Mouse (Mus musculus) kidney, embryonic 14.5 days (tissue): Measurements from ENCODE around the gene Churc1. TPM values are rescaled to one million over a fixed set of nuclear protein-coding genes. Genes with fewer than 3 reads are reported as not detected.
A peak's percentile ranks its signal among the peaks of the same experiment; 100 is the strongest.
"Not testable (repeated sequence)": the region's sequence is repeated elsewhere in the genome, so short reads cannot be mapped to it uniquely, and the experiment has no call there.

Source experiments
- ATAC-seq: fragments of 200-750 bp; cut with Nextera tagmentation; 2 replicates; pipeline ENCODE4 v1.8.0; 2017; ENCODE audit warnings: moderate number of reproducible peaks, mild to moderate bottlenecking, moderate TSS enrichment, moderate library complexity; ENCODE audit not compliant: low FRiP score, low TSS enrichment
- H3K27ac ChIP-seq: fragments of 300-500 bp; sonication (generic); 2 replicates; pipeline ENCODE4 v1.5.1; 2014; ENCODE audit warnings: low read depth, mild to moderate bottlenecking, low read length, moderate library complexity, mixed read lengths
- H3K27me3 ChIP-seq: fragments of 300-500 bp; sonication (generic); 2 replicates; pipeline ENCODE4 v1.6.1; 2014; ENCODE audit warnings: mild to moderate bottlenecking, low read length; ENCODE audit not compliant: control insufficient read depth, insufficient read depth
- H3K36me3 ChIP-seq: fragments of 300-500 bp; sonication (generic); 2 replicates; pipeline ENCODE4 v1.6.1; 2014; ENCODE audit warnings: low read length, mixed read lengths; ENCODE audit not compliant: control insufficient read depth, insufficient read depth
- H3K4me1 ChIP-seq: fragments of 300-500 bp; sonication (generic); 2 replicates; pipeline ENCODE4 v1.6.1; 2014; ENCODE audit warnings: low read length, mixed read lengths; ENCODE audit not compliant: control insufficient read depth, insufficient read depth
- H3K4me2 ChIP-seq: fragments of 300-500 bp; sonication (generic); replicated peaks from 2 replicates; pipeline ENCODE4 v1.6.1; 2014; ENCODE audit warnings: low read depth, mild to moderate bottlenecking, low read length
- H3K4me3 ChIP-seq: fragments of 300-500 bp; sonication (generic); 2 replicates; pipeline ENCODE4 v1.5.1; 2014; ENCODE audit warnings: mild to moderate bottlenecking, low read length
- H3K9ac ChIP-seq: fragments of 300-500 bp; sonication (generic); 2 replicates; pipeline ENCODE4 v1.6.1; 2014; ENCODE audit warnings: low read depth, mild to moderate bottlenecking, low read length, moderate library complexity
- H3K9me3 ChIP-seq: fragments of 300-500 bp; sonication (generic); 2 replicates; pipeline ENCODE4 v1.6.1; 2016; ENCODE audit warnings: low read length; ENCODE audit not compliant: control insufficient read depth
- WGBS: fragments of 180-500 bp; shearing (Covaris S2); extraction: QIAGEN DNeasy Blood & Tissue Kit; methylation state at CpG from one replicate; pipeline ENCODE4 v1.1.7; 2014; 5-methylcytosine and 5-hydroxymethylcytosine counted together
- polyA plus RNA-seq: library from polyadenylated mRNA; unstranded; fragments of >200 nt; fragmentation: Nextera tagmentation; extraction: Ambion mirVana; gene quantifications from 2 replicates; pipeline ENCODE4 v1.2.1, GENCODE M21; 2014

The Churc1 gene
- polyA plus RNA-seq, 1 experiment from 2014 or later = 138 TPM

DNA sequence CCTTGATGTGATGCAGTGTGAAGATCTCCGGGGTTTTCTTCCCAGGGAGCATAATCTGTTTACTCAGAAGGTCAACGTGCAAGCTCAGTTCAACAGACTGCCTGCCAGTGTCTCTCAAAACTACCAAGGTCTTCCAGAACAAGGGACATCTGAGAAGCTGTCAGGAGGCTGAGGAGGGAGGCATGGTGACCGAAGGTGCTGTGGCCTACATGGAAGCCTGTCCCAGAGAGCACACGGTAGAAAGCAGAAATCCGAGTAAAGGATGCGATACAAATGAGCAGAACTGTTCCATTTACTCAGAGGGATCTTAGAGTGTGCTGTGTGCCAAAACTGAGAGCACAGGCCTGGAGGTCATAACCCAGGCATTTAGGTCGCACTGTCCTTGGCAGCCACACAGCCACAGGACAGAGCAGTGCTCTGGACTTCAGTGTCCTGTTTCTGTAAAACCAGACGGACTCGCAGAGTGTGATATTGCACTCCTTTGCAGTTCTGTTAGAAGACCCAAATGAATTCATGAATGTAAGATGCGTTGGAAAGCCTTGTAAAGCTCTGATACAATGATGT is 18.8 kb downstream of the Churc1 start:
- Histone ChIP-seq H3K36me3 (no peaks in the 10 kb centered on the region), H3K4me2 (no peak overlapping the region), H3K27ac (no peak overlapping the region), H3K27me3 (no peaks in the 10 kb centered on the region), H3K4me3 (no peak overlapping the region), H3K4me1 (no peaks in the 10 kb centered on the region), H3K9me3 (no peaks in the 10 kb centered on the region), H3K9ac (no peak overlapping the region)
- no peak for ATAC-seq
- 64% methylated on average over 10 of the region's 10 CpGs for WGBS

DNA sequence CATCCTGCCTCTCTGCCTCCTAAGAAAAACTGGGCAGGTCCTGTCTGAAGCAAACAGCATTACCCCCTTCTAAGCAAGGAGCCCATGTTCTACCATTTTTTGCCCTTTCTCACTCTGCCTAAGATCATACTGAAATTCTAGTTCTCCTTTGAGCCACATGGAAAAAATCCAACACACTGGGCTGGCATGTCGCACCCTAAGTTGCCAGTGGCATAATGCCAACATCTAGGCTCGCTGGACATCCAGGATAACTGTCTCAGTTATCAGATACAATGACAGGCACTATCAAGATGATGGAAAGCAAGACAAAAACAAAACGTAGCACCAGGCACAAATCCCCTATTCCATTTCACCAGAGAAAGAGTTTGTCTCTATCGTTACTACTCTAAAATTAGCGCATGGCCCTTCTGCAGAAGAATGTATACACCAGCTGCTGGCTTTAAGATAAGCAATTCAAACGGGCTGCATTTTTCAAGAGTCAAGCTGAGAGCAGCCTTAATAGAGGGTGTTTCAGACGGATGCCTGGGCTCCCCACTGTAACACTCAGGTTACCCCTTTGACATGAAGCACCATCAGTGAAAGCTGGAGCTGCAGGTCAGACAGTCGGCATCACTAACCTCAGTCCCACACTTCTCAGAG is 25.2 kb downstream of the Churc1 start:
- Histone ChIP-seq H3K4me1 (no peaks in the 10 kb centered on the region), H3K27me3 (no peaks in the 10 kb centered on the region), H3K9ac (no peak overlapping the region), H3K36me3 (no peaks in the 10 kb centered on the region), H3K4me2 (no peak overlapping the region), H3K27ac (no peak overlapping the region), H3K4me3 (no peak overlapping the region), H3K9me3 (no peaks in the 10 kb centered on the region)
- no peak for ATAC-seq
- WGBS = 51% methylated on average over 8 of the region's 8 CpGs

DNA sequence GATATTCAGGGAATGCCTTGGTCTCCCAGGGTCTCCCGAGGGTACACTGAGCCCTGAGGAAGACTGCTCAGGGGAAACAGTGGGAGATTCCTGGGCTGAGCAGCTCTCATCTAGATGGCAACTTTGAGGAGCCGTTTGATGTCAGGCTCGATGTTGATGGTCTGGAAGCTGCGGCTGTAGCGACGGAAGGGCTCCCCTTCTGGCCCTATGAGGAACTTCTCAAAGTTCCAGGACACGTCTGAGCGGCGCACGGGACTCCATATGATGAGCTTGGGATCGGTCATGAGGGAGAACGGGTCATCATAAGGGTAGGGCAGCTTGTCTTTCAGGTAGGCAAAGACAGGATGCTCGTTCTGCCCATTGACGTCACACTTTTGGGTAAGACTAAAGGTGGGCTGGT is 27.2 kb downstream of the Churc1 start:
- 51% methylated on average over 14 of the region's 14 CpGs for WGBS
- H3K9ac ChIP-seq, H3K27me3 ChIP-seq, H3K27ac ChIP-seq, H3K4me2 ChIP-seq, H3K4me3 ChIP-seq, ATAC-seq, H3K9me3 ChIP-seq, H3K36me3 ChIP-seq, H3K4me1 ChIP-seq: not testable (repeated sequence)

DNA sequence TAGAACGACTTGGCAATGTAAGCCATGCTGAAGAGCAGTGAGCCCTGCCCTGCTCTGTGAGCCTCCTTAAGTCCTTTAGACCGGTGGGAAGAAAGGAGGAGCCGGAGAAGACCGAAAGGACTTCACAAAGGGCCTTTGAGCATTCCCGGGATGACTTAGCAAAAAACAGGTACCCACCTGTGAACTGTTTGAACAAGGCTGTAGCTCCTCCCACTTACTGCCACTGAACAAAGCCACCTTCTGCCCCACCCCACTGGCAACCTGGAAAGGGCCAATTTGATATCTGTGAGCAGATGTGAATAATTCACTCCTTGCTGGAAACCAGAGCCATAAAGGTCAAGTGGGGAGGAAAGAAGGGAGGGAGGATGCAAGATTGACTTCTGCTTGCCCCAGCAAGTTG is 30.0 kb downstream of the Churc1 start, which contains the start of gene Gpx2:
Gene Gpx2, minus strand, starts transcription at position 205 of the 400 bp plus-strand sequence.
- Histone ChIP-seq H3K36me3 (no peaks in the 10 kb centered on the region), H3K27me3 (no peaks in the 10 kb centered on the region), H3K9ac (no peak within 1 kb of the TSS), H3K4me2 (no peak within 1 kb of the TSS), H3K9me3 (no peaks in the 10 kb centered on the region), H3K4me3 (no peak within 1 kb of the TSS), H3K4me1 (no peaks in the 10 kb centered on the region), H3K27ac (no peak within 1 kb of the TSS)
- WGBS = 73% methylated on average over 5 of the region's 5 CpGs
- ATAC-seq = no peak

DNA sequence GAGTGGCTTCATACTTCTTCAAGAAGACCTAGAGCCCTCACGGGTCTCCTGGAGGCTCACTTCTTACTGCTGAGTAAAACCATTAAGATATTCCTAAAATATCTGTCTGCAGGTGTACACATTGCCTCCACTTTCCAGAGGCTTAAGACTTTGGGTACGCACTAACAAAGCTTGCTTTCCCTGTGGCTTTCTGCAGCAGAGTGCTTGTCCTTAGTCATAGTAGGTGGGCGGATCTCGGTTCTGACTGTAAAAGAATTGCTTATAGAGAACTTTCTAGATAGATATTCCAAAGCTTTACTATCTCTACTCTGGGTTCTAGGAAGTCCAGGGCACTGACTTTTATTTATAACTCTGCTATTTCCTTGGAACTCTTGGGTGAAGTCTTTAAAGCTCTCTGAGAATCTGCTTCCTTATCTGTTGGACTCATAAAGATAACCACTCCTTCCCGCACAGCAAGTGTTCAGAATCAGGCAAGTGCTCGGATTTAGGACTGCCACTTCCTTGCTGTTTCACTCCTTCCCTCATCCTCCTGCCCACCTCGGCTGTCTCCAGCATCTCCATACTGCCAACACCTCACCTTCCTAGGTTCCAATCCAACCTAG is 31.7 kb downstream of the Churc1 start:
- WGBS = 88% methylated on average over 7 of the region's 7 CpGs
- Histone ChIP-seq H3K27ac (no peak overlapping the region), H3K9ac (no peak overlapping the region), H3K27me3 (no peaks in the 10 kb centered on the region), H3K36me3 (no peaks in the 10 kb centered on the region), H3K4me3 (no peak overlapping the region), H3K4me1 (no peaks in the 10 kb centered on the region), H3K9me3 (no peaks in the 10 kb centered on the region), H3K4me2 (no peak overlapping the region)
- ATAC-seq = no peak

DNA sequence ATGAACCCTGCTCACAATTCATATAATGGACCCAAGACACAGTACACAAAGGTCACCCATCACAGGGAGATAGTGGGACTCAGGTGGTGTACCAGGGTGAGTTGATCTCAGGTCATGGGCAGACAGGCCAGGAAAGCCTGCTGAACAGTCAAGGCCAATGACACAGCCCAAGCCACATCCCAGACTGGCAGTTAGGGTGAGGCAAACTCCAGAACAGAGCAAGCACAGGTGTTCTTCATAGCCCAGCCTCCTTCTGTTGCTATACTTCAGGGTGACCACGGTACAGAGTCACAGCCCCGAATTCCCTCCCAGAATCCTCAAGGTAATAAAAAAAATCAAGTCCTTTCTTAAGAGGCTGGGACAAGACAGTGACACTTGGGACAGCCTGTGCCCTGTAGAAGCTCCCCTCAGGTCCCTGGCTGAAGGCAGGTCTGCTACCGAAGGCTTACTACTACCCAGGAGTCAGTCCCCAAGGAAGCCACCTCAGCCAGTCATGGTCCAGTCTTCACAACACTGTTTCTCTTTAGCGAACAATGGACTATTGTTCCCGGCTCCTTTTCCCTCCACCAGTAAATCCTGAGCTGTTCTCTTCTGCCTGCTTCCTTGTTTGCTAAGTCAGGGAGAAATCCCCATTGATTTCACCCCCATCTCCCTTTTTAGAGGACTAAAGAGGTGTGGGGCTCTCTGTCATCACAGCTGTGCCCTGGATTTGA is 32.8 kb downstream of the Churc1 start:
- Histone ChIP-seq H3K9me3 (no peaks in the 10 kb centered on the region), H3K4me3 (no peak overlapping the region), H3K27me3 (no peaks in the 10 kb centered on the region), H3K36me3 (no peaks in the 10 kb centered on the region), H3K27ac (no peak overlapping the region), H3K4me1 (no peaks in the 10 kb centered on the region), H3K4me2 (no peak overlapping the region), H3K9ac (no peak overlapping the region)
- ATAC-seq = no peak
- 68% methylated on average over 5 of the region's 5 CpGs for WGBS

DNA sequence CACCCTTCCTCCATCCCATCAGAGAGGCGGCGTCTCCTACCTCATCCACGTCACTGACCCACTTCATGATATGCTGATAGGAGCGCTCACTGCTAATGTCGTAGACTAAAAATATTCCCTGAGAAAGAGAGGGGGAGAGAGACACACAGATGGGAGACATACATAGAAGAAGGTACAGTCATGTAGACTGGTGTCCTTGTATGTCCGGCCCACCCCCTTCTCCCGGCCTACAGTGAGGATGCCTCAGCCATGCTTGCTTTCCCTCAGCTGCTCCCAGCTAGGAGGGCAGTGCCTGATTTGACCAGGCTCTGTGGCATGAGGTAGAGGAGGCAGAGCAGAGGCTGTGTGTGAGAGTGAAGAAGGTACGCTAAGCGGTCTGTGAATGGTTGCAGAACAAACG is 37.7 kb downstream of the Churc1 start:
- ATAC-seq = no peak
- 91% methylated on average over 10 of the region's 10 CpGs for WGBS
- Histone ChIP-seq H3K4me2 (no peak overlapping the region), H3K36me3 (no peaks in the 10 kb centered on the region), H3K9me3 (no peaks in the 10 kb centered on the region), H3K27ac (no peak overlapping the region), H3K9ac (no peak overlapping the region), H3K4me3 (no peak overlapping the region), H3K27me3 (no peaks in the 10 kb centered on the region), H3K4me1 (no peaks in the 10 kb centered on the region)

DNA sequence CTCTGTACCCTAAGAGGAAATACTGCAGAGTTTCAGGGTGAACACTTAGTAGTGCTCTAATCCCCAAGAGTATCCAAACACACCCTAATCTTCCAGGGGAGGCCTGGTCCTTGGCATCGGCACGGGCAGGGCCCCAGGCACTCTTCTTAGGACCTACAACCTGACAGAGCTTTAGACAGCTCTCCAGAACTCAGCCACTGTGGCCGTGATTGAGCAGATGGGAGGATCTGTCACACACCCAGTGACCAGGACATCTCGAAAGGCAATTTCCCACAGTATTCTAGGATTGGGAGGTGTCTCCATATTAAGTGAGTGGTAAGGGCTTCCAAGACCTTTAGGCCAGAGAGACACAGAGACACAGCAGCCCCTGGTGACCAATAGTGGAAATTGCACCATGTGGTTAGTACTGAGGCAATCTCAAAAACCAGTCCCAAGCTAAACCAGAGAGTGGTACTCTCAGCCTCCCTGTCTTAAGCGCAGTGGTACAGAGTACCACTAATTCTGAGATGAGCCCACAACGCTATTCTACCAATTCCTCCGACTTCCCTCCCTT is 38.4 kb downstream of the Churc1 start:
- Histone ChIP-seq H3K27ac (no peak overlapping the region), H3K4me1 (no peaks in the 10 kb centered on the region), H3K4me2 (no peak overlapping the region), H3K9me3 (no peaks in the 10 kb centered on the region), H3K27me3 (no peaks in the 10 kb centered on the region), H3K9ac (no peak overlapping the region), H3K36me3 (no peaks in the 10 kb centered on the region), H3K4me3 (no peak overlapping the region)
- ATAC-seq = peak; percentile 44; the same call in 1 of the 2 replicates
- 52% methylated on average over 7 of the region's 7 CpGs for WGBS
